Mouse (Mus musculus) liver, embryonic 15.5 days (tissue): Measurements from ENCODE around the gene Creg2. TPM values are rescaled to one million over a fixed set of nuclear protein-coding genes. Genes with fewer than 3 reads are reported as not detected.

Experiments
- ATAC-seq: fragments of 200-750 bp; cut with Nextera tagmentation; 2 replicates; pipeline ENCODE4 v1.8.0; 2017; ENCODE audit warnings: moderate number of reproducible peaks, mild to moderate bottlenecking, moderate library complexity; ENCODE audit not compliant: insufficient read depth
- H3K27ac ChIP-seq: fragments of 300-500 bp; sonication (generic); replicated peaks from 2 replicates; pipeline ENCODE4 v1.5.1; 2015; ENCODE audit warnings: mild to moderate bottlenecking, inconsistent platforms
- H3K27me3 ChIP-seq: fragments of 300-500 bp; sonication (generic); 2 replicates; pipeline ENCODE4 v1.6.1; 2015; ENCODE audit warnings: mild to moderate bottlenecking, inconsistent platforms
- H3K36me3 ChIP-seq: fragments of 300-500 bp; sonication (generic); replicated peaks from 2 replicates; pipeline ENCODE4 v1.6.1; 2015; ENCODE audit warnings: moderate library complexity, mild to moderate bottlenecking, inconsistent platforms
- H3K4me1 ChIP-seq: fragments of 300-500 bp; sonication (generic); replicated peaks from 2 replicates; pipeline ENCODE4 v1.6.1; 2015; ENCODE audit warnings: inconsistent platforms
- H3K4me2 ChIP-seq: fragments of 300-500 bp; sonication (generic); 2 replicates; pipeline ENCODE4 v1.6.1; 2015; ENCODE audit warnings: moderate library complexity, mild to moderate bottlenecking, inconsistent platforms
- H3K4me3 ChIP-seq: fragments of 300-500 bp; sonication (generic); replicated peaks from 2 replicates; pipeline ENCODE4 v1.5.1; 2015; ENCODE audit warnings: mild to moderate bottlenecking, inconsistent platforms
- H3K9ac ChIP-seq: fragments of 300-500 bp; sonication (generic); 2 replicates; pipeline ENCODE4 v1.6.1; 2015; ENCODE audit warnings: moderate library complexity, mild to moderate bottlenecking, inconsistent platforms
- H3K9me3 ChIP-seq: fragments of 300-500 bp; sonication (generic); replicated peaks from 2 replicates; pipeline ENCODE4 v1.6.1; 2016; ENCODE audit warnings: inconsistent platforms
- WGBS: fragments of 180-500 bp; shearing (Covaris S2); methylation state at CpG from one replicate; pipeline ENCODE4 v1.1.7; 2015; ENCODE audit warnings: mixed read lengths; ENCODE audit not compliant: insufficient replicate concordance; 5-methylcytosine and 5-hydroxymethylcytosine counted together
- polyA plus RNA-seq: library from polyadenylated mRNA; unstranded; fragments of >200 nt; fragmentation: Nextera tagmentation; extraction: Ambion mirVana; gene quantifications from 2 replicates; pipeline ENCODE4 v1.2.1, GENCODE M21; 2015

Gene Creg2
- polyA plus RNA-seq, 1 experiment from 2014 or later: not detected

GRCm38 (mm10) chr1:39576431-39577243 is 74.6 kb downstream of the Creg2 start:
- WGBS: under 1% methylated on average over 86 of the region's 88 CpGs
- peak overlapping the region; percentile 98 for H3K4me2 ChIP-seq
- ATAC-seq: peak; percentile 51
- peaks cover 57% of the 10 kb centered on the region for H3K4me1 ChIP-seq
- peak overlapping the region; percentile 86 for H3K4me3 ChIP-seq
- no peaks in the 10 kb centered on the region for H3K27me3 ChIP-seq
- peak overlapping the region; percentile 87 for H3K27ac ChIP-seq
- H3K9ac ChIP-seq: peak overlapping the region; percentile 81
- no peaks in the 10 kb centered on the region for H3K9me3 ChIP-seq
- H3K36me3 ChIP-seq: no peaks in the 10 kb centered on the region

- ATAC-seq: no peak
- peak overlapping the region; percentile 81 for H3K9ac ChIP-seq
- H3K27ac ChIP-seq: peak overlapping the region; percentile 87
- H3K4me1 ChIP-seq: peaks cover 63% of the 10 kb centered on the region
- H3K9me3 ChIP-seq: no peaks in the 10 kb centered on the region
- peak overlapping the region; percentile 86 for H3K4me3 ChIP-seq
- H3K4me2 ChIP-seq: peak overlapping the region; percentile 98
- H3K36me3 ChIP-seq: 0 out of 2 replicates have a peak, but pooled peaks cover 2% of the 10 kb centered on the region
- 2% methylated on average over 8 of the region's 8 CpGs for WGBS
- H3K27me3 ChIP-seq: no peaks in the 10 kb centered on the region
Measured at GRCm38 (mm10) chr1:39575778-39576375, 75.4 kb downstream of the Creg2 start.

- no peak for ATAC-seq
- no peaks in the 10 kb centered on the region for H3K27me3 ChIP-seq
- H3K4me2 ChIP-seq: no peak overlapping the region
- no peaks in the 10 kb centered on the region for H3K9me3 ChIP-seq
- H3K4me3 ChIP-seq: no peak overlapping the region
- no peak overlapping the region for H3K9ac ChIP-seq
- 0 out of 2 replicates have a peak, but pooled peaks cover 7% of the 10 kb centered on the region for H3K36me3 ChIP-seq
- H3K27ac ChIP-seq: no peak overlapping the region
- H3K4me1 ChIP-seq: peaks cover 56% of the 10 kb centered on the region
- 48% methylated on average over 7 of the region's 7 CpGs for WGBS
Measured at GRCm38 (mm10) chr1:39573890-39574289, 77.4 kb downstream of the Creg2 start.

GRCm38 (mm10) chr1:39571653-39572052 is 79.6 kb downstream of the Creg2 start:
- Histone ChIP-seq H3K4me3 (no peak overlapping the region), H3K27me3 (no peaks in the 10 kb centered on the region), H3K9ac (no peak overlapping the region), H3K9me3 (no peaks in the 10 kb centered on the region), H3K4me2 (no peak overlapping the region), H3K4me1 (peaks cover 44% of the 10 kb centered on the region), H3K36me3 (0 out of 2 replicates have a peak, but pooled peaks cover 7% of the 10 kb centered on the region), H3K27ac (0 out of 2 replicates have a peak overlapping the region, but pooled peaks have one; percentile 7)
- 45% methylated on average over 6 of the region's 6 CpGs for WGBS
- no peak for ATAC-seq

Other genes with a start within 250 kb of the Creg2 start
- 5.0 and 6.3 TPM in 2 replicates for gene Tbc1d8, start 172.7 kb downstream of the Creg2 start, polyA plus RNA-seq
- gene Cnot11, start 116.5 kb downstream of the Creg2 start, polyA plus RNA-seq: 8.0 and 8.1 TPM in 2 replicates
- gene Rnf149, start 74.1 kb downstream of the Creg2 start, polyA plus RNA-seq: 16.0 and 18.8 TPM in 2 replicates
- 0.09 and 0.10 TPM in 2 replicates for gene Rfx8, start 69.5 kb upstream of the Creg2 start, polyA plus RNA-seq
- not detected in 2 replicates for gene Gm3646, start 153.9 kb upstream of the Creg2 start, polyA plus RNA-seq
- 3.5 and 4.4 TPM in 2 replicates for gene Map4k4, start 249.4 kb upstream of the Creg2 start, polyA plus RNA-seq